Mouse (Mus musculus) megakaryocyte, adult 5-6 weeks (primary cell): ENCODE measurements around the gene Gpc2. TPM values are rescaled to one million over a fixed set of nuclear protein-coding genes. Genes with fewer than 3 reads are reported as not detected.

Experiments used
- ATAC-seq: 2 replicates; pipeline ENCODE4 v1.8.0; 2016; ENCODE audit warnings: mild to moderate bottlenecking, inconsistent platforms; ENCODE audit not compliant: poor library complexity, severe bottlenecking
- total RNA-seq, 2 experiments: library from RNA; stranded (forward) in 1 of 2; stranded (reverse) in 1 of 2; fragments of 153-499, 151-499 nt in 1 of 2; fragments of 221-1000, 200-1000 nt in 1 of 2; gene quantifications; 2 replicates each; pipeline versions ENCODE4 v1.2.3 to v1.2.4; 2015 to 2017

Gpc2 gene
- total RNA-seq, 2 experiments from 2014 or later, result 1.3 to 3.6 TPM

DNA sequence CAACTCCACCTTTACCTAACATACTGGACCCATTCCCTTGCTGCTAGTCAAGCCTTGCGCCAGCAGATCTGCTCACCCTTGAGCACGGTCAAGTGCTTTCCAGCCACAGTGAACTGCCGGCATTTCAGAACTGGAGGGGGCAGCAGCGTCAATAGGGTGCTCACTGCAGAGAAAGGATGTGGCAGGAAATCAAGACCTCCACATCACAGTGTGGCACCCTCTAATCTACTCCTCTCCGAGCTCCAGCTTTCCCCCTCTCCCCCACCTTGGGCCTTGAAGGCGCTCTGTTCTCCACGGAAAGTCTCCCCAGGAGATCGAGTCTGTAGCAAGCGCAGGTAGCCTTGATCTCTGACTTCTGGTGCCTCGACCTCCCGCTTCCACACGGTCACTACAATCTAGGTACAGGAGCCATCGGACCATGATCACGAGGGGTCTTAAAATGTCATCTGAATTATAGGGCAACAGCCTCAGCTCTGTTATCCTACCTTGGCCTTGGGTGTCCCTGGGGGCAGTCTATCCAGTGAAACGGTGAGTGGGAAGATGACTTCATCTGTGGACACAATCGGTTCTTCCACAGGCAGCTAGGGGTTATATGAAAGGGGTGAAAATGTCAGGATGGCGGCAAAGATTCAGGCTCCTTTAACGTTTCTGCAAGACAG, 17.1 kb downstream of the Gpc2 start:
- no peak for ATAC-seq

DNA sequence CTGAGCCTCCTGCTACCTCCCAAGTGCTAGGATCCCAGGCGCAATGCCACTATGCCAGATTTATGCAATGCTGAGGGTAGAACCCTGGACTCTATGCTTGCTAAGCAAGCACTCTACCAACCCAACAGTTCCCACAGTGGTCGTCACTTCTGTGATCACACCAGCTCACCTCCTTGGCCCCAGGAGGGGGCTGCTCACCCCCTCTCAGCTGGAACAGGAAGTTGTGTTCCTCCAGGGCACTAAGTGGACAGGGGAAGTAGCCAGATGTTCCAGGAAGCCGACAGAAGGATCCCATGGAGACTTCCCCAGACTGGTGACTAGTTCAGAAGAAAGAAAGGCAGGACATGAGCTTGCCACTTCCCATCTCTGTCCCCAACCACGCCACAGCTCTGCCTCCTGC, 17.8 kb downstream of the Gpc2 start:
- ATAC-seq, result peak; percentile 32

DNA sequence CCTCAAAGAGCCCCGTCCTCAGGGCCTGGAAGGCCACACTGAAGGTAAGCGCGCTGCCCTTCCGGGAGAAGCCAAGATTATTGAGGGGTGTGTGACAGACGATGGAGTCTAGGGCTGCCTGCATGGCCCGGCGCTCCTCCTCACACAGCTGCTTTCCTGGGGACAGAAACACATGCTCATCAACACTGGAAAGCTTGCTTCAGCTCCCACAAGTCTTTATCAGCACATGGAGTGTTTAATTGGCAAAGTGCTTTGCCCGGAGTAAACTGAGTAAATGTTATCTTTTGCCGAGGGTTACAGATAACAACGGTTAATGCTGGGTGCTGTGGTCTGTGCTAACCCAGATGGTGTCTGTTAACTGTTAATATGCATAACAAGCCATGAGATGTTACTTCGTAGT, 19.0 kb downstream of the Gpc2 start:
- no peak for ATAC-seq

DNA sequence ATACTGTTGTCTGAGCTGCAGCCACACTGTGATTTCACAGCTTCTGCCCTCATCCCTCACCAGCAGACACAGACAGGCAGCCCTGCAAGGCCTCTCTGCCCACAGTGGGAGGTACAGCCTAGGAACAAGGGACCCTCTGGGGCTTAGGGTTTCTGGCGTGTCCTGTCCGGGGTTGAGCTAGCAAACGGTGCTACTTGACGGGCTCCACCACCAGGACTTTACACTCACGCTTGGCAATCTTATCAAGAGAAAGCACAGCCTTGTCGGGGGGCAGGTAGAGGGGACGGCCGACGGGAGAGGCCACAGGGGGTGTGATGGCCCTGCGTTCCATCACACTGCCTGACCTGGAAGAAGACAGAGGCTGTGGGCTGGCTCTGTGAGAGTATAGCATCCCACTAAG, 19.8 kb downstream of the Gpc2 start:
- ATAC-seq, result no peak

DNA sequence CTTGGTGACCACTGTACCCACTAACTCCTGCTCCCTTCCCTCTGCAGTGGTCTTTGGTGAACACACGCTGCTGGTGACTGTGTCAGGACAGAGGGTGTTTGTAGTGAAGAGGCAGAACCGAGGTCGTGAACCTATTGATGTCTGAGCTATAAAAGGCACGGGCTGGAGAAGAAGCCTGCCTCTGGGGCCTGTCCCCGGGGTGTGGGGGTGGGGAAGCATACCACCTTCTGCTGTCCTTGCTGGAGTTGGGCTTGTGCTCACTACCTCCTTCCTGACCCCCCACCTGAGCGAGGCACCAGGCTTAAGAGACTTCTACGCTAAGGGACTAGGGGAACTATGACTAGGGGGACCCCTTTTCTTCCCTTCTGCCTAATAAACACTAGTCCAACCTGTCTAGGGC, 20.8 kb downstream of the Gpc2 start:
- no peak for ATAC-seq

DNA sequence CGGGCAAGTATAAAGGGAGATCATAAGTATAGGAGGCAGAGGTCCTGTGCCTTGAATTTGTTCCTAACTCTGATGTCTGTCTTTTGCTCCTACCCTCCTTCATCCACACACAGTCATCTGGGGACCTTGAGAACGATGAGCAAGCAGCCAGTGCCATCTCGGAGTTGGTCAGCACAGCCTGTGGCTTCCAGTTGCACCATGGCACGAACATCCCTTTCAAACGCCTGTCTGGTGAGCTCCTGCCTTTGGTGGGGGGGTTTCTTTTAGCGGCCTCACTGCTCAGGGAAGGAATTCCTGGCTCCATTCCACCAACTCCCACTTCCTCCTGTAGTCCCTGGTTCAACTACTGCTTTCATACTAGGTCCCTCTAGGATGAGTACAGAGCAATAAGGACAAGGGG, 21.3 kb downstream of the Gpc2 start:
- ATAC-seq, result no peak

DNA sequence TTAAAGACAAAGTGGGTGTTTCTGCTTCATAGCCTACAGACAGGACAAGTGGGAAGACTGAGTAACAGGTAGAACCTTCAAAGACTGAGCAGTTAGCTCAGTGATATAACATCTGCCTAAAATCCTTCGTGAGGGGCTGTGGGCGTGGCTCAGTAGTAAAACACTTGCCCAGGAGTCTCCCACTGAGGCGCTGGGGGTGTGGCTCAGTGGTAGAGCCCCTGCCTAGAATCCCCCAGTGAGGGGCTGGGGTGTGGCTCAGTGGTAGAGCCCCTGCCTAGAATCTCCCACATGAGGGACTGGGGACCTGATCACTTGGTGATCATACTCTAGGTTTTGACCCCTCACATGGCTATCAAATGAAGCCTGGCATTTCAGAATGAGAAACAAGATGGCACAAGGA, 21.7 kb downstream of the Gpc2 start:
- ATAC-seq, result no peak

DNA sequence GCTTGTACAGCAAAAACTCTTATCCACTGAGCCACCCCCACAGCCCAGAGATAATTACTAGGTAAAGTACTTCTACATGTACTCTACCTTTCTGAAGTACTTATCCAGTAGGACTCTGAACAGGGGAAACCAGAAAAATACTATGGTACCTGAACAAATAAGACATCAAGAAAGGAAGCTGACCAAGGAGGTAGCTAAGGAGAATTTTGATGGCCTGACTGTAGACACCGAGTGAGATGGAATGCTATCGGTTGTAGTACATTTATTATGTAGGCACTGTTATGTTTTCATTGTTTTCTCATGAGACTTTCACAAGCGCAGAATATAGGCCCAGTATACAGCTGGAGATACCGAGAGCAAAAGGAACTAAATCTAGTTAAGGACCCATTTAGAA, 22.2 kb downstream of the Gpc2 start:
- ATAC-seq, result no peak

DNA sequence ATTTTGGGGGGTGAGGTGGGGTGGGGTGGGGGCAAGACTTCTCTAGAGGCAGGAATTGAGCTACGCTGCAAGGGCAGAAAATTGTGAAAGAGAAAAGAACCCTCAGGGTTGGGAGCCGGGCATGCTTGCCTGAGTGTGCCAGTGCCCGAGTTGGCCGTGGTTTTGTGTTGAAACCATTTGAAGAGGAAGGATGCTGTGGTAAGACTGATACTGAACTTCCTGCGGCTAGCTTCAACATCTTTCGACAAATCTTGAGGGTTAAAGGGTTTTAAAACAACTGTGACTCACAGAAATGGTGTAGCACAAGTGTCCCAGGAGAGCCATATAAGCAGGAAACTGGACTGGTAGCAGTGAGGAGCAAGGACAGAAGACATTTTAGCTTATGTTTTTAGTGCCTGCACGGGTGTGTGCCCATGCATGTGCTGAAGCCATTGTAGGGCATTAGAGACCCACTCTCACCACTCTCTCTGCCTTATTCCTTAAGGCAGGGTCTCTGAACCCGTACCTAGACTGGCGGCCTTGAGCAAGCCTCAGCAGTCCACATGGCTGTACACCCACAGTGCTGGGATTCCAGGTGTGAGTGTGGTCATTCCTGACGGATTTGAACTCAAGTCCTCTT, 22.7 kb downstream of the Gpc2 start:
- peak; percentile 55 for ATAC-seq

DNA sequence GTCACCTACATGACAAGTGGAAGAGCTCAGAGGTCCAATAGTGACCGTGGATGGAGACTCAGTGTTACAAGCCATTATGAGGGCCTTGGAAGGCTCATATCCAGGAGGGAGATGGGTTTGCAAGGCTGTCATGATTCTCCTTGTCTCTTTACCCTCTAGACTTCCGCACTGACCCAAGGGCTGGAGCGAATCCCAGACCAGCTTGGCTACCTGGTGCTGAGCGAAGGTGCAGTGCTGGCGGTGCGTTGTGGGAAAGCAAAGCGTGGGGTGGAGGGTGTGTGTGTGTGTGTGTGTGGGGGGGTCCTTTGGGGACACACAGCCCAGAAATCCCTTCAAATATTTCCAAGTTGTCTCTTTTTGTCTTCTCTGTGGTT, 23.7 kb downstream of the Gpc2 start:
- no peak for ATAC-seq

DNA sequence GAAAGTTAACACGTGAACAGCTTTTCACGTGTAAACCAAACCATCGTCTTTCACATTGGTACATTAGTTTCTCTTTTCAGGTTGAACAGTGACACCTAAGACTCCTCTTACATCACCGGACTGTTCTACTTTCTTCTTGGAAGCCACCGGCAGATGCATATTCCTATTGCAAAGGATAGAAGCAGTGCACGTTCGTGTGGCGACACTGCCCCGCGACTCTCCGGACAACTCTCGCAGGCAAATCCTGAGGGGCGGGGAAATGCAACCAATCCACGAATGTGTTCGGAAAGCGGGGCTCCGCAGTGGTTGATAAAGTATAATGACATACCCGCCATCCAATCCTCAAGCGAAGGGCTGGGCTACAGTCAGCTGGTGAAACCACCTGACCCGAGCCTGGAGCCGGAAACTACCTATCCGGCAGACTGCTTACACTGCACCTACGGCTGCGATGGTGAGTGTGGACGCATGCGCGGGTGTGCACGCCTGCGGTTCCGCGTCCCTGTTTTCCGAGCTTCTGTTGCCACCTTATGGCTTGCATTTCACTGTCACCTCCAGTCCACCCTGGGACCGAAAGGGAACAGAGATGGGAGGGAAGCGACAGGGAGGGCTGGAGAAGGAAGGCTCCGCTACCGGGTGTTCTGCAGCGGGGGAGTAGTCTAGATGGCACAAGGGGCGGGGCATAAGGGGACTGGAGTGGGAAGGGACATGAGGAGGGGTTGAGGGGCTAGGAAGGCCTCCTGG, 24.3 kb downstream of the Gpc2 start, which contains the start of gene Lamtor4:
Gene Lamtor4 (plus strand): TSS at position 130 of the 741 bp plus-strand sequence.
- ATAC-seq, result peak; percentile 82

DNA sequence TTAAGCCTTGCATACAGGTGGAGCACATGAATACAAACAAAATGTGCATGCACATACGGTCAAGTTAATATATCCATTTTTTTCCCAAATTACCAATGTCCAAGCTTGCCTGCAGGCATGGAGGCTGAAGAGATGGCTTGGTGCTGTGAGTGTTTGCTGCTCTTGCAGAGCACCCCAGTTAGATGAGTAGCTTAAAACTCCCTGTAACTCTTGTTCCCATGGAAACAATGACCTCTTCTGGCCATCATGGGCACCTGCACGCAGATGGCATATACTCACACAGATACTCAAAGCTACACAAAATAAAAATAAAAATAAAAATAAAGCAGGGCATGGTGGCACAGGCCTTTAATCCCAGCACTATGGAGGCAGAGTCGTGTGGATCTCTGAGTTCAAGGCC, 26.7 kb downstream of the Gpc2 start:
- no peak for ATAC-seq

DNA sequence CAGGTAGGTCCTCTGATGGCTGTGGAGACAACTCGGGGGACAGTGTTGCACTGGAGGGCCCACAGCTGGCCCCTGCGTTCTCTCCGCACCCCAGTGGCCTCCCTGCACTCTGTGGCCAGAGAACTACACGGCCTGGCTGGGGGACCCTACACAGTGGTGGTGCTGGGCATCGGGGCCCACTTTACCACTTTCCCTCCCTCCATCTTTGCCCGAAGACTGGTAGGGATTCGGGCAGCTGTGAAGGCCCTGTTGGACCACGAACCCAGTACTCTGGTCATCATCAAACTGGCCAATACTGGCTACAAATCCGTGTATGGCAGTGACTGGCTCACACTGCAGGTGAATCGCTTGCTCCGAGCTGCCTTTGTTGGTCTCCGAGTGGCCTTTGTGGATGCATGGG, 28.7 kb downstream of the Gpc2 start:
- ATAC-seq, result no peak

DNA sequence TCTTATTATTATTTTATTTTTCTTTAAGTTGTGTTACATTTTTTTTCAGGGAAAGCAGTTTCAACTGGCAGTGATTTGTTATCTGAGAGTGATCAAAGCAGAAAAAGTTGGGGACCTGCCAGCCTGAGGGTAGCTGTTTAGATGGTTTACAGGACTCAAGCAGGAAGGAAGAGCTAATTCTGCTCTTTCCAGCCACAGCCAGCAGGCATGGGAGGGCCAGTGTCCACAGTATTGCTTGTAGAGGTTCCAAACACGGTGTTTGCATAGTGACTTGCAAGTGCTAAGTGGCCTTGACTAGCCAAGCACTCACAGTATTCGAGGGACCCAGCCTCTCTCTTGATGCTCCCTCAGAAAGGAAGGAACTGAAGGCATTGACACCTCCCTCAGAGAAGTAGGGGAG, 38.3 kb downstream of the Gpc2 start:
- no peak for ATAC-seq

DNA sequence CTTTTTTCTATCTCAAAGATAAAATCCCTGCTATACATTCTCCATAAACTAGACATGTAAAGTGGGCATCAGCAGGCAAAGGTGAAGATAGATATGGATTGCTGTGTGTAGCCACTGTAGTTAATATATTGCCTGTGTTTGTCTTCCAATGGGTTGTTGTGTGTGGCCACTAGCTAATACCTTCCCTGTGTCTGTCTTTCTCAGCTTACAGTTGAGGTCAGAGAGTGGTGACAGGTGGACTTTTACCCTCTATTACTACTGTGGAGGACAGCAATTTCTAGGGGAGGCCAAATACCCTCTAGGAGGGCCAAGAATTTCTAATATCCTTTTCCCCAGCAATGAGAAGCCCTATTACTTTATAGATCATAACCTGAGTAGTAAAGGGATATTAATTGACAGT, 45.6 kb downstream of the Gpc2 start:
- ATAC-seq, result no peak

DNA sequence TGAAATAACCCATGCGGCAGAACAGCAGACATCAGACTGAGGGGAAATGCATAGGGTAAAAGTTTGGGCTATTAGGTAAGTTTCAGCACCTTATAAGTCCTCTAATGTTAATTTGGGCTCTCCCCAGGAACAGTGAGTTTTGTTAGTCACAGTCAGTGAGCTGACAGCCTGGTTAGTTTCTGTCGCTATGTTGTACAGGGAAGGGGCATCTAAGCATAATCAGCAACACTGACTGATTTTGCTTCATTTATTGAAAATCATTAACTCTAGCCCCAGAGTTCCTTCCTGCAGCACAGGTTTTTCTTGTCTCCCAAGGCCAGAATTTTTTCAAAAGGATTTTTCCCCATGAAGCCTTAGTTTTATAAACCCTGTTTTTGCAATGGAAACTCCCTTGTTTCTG, 46.0 kb downstream of the Gpc2 start:
- ATAC-seq, result no peak

DNA sequence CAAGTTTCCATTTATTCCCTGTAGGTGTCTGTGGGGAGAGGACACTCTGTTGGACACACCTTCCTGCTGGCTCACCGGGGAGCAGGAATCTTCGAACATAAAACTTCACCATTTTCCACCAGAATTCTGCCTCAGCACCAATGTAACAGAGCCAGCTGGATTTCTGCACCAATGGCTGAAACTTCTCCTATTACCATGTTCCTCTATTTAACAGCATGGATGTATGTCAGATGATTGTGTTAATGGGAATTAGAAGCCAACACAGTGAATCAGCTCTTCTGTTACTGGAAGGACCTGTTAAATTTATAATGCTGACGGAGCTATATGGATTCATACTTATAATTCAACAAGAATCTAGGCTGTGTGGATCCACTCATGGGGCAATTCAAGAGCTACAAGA, 50.3 kb downstream of the Gpc2 start:
- peak; percentile 63 for ATAC-seq

DNA sequence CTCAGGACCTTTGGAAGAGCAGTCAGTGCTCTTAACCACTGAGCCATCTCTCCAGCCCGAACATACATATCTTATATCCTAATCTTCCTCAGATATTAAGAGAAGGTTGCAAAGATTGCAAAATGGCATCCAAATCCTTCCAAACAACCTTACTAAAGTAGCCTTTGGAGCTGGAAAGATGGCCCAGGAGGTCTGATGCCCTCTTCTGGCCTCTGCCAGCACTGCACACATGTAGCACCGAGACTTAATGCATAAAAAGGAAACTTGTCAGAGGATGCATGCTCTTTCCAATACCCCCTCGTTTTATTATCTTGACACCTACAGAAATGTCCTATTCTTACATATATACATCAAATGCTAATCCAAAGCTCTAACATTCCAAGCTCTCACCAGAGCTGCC, 51.8 kb downstream of the Gpc2 start:
- peak; percentile 51 for ATAC-seq

DNA sequence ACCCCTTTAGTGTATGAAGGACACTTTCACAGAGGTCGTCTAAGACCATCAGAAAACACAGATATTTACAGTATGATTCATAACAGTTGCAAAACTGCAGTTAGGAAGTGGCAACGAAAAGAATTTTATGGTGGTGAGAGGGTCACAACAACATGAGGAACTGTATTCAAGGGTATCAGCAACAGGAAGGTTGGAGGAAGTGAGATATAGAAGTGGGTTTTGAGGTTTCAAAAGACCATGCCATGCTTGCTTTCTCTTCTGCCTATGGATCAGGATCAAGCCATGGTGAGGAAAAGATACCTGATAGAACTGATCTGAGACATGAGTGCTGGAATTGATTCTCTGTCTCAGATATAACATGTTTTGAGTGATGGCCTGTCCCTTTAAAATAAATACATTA, 52.4 kb downstream of the Gpc2 start:
- peak; percentile 88 for ATAC-seq

DNA sequence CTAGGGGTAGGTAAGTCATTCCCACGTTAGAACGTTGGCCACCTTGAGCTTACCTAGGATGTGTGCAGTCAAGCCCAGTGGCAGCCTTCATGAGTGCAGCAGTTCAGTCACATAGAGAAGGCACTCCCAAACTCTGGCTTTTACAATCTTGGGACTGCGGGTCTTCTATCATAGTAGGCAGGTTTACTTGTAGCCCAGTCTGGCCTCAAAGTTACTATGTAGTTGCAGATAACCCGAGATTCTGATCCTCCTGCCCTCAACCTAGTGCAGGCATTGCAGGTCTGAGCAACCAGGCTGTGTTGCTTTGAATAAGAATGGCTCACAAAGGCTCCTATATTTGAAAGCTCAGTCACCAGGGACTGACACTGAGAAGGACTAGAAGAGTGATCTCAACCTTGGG, 53.3 kb downstream of the Gpc2 start:
- ATAC-seq, result no peak

DNA sequence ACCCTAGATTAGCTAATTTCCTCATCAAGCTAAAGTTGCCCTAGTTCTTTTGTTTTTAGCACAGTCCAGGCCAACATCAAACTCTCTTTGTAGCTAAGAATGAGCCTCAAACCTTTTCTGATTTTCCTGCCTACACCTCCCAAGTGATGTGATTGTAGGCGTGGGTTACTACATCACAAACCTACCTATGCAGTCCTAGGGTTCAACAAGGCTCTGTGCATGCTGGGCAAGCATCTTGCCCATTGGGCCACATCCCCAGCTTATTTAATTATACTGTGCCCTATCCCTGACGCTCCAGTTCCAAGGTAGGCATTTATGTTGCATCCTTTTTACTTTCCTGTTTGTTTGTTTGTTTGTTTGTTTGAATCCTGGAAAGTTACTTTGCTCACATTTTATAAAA, 54.1 kb downstream of the Gpc2 start, which contains the start of gene Nxpe5:
Gene Nxpe5 (plus strand): TSS at position 199 of the 400 bp plus-strand sequence.
- no peak for ATAC-seq
